Mouse (Mus musculus) cerebellum, postnatal 25 days (tissue): ENCODE results near the gene Trim31.
A peak's percentile ranks its signal among the peaks of the same experiment; 100 is the strongest.

ENCODE experiments used
- DNase-seq, 2 experiments: peaks; one replicate each; pipeline ENCODE4 v3.0.0; 2021; ENCODE audit warnings: mixed read lengths in 2 of 2

Trim31 gene

DNA sequence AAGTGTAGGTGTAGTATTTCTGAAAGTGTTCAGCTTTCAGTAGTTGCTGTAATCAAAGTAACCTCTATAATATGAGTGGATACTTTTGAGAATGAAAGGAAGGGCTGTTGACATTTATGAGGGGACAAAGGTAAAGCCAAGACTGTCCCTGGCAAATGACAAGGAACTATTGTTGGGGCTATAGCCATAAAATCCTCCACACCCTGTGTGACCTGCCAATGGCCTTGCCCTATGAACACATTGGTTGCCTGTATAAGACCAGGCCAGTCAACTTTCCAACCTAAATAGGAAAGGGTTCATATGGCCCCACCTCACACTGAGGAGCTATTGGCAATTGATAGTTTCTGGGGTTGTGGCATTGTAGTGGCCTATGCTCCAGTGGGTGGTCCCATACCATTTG is 853 bp upstream of the Trim31 start:
- no peak for DNase-seq

DNA sequence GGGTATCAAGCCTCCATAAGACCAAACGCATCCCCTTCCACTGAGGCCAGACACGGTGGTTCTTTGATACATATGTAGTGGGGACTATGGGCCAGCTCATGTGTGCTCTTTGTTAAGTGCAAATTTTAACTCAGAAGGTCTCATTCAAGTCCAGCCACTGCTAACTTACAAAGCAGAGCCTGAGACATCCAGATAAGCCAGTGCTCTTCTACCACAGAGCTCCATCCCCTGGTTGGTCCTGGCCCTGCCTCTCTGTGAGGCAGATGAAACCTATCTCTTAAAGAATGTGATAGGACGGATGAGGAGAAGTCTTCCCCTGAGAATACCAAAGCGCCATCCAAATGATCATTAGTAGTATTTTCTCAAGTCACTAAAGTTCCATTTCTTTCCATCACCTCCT is 1.5 kb downstream of the Trim31 start:
- DNase-seq = no peak

DNA sequence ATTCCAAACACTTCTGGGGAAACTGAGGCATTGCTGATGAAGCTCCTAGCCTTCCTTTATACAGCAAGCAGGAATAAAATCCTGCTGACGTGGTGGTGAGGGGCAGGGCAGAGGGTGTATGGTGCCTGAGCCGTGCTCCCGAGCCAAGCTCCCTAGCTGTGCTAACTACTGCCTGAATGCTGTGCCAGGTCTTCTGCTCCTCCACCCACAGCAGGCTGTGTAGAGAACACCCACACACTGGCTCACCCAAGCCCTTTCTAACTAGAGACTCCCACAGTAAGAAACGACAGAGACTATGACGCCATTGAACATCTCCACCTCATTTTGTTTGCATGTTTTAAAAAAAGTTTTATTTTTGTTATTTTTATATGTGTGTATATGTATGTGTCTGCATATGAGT is 2.1 kb downstream of the Trim31 start:
- DNase-seq = no peak

DNA sequence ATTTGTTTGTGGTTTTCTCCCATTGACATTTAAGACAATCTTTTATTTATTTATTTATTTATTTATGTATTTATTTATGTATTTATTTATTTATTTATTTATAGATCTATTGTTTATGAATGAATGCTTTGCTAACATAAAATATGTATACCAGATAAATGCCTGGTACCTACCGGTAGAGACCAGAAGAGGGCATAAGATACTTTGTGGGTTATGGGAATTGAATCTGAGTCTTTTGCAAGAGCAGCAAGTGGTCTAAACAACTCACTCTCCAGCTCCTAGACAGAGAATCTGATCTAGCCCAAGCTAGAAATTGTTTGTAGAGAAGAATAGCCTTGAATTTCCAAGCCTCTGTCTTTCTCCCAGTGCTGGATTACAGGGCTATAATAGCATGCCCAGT is 2.8 kb downstream of the Trim31 start:
- DNase-seq = no peak

DNA sequence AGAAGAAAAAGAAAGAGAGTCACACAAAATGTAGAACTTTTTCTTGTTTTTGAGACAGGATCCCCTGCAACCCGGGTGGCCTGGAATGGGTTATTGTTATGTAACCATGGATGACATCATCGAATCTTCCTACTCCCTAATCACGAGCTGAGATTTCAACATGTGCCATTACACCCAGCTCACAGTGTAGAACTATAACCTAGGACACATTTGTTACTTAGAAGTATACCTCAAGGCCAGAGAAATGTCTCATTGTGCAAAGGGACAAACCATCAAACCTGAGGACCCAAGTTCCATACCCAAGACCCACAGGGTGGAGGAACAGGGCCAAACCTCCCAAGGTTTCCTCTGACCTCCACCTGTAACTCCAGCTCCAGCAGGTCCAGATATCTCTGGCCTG is 5.7 kb downstream of the Trim31 start:
- no peak for DNase-seq

DNA sequence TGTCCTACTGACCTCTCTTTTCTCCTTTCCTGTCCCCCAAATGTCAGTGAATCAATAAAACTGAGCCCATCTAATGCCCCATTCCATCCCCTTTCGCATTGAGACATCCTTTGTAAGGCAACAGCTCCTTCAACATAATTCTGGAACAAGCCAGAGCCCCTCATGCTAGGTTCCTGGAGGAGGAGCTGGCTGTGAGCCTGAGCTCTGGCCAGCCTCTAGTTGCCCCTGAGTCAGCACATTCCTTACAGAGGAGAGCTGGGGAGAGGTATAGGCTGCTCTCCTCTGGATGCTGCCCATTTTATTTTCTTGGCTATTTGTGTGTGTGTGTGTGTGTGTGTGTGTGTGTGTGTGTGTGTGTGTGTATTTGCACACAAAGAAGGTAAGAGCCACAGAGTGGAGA is 10.3 kb downstream of the Trim31 start:
- DNase-seq = no peak

DNA sequence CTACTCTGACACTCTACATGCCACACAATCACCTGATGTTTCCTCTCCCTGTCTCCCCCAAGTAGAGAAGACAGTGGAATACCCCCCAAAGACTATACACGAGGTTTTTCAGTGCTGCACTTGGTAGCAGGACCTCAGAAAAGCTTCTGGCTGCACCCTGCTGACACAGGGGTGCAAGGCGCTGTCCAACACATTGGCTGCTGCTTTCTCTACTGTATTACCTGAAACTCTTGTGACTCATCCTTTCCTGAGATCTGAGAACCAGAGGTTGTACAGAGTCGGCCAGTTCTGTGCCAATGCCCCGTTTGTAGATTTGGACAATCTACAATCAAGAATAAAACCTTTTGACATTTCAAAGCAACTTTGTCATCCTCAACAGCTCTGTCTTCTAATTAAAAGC is 11.9 kb downstream of the Trim31 start:
- no peak for DNase-seq

DNA sequence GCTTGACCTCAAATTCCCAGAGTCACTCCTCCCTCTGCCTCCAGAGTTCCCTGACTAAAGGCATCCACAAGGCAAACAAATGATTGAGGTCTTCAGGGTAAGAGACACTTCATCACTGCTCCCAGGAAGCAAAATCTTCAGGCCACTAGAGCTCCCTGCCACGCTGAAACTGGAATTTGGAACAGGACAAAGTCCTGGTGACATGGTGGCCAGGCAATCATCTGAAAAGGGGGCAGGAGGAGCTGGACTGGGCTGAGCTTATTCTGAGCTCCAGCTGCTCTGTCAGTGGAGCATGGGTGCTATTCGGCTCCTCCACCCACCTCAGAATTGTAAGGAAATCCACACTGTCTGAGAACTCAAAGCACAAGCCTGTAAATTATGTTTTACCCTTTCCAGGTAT is 14.1 kb downstream of the Trim31 start:
- no peak for DNase-seq

DNA sequence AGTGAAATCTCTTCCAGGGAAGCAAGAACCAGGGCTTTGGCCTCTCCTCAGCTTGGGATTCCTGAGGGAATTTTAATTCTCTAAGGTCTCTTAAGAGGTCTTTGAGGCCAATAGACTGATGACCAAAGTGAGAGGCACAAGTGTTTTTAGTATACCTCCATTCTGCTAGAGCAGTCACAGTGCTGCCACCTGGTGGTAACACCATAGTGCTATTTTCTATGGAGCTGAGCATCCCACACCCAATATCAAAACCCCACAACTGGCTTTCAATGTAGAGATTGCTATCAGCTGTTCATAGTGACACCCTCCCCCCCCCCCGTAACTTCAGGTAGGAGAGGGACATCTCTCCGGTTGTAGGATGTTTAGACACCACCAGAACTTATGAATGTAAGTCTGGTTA is 16.2 kb downstream of the Trim31 start:
- DNase-seq = peak; percentile 72 to 90

DNA sequence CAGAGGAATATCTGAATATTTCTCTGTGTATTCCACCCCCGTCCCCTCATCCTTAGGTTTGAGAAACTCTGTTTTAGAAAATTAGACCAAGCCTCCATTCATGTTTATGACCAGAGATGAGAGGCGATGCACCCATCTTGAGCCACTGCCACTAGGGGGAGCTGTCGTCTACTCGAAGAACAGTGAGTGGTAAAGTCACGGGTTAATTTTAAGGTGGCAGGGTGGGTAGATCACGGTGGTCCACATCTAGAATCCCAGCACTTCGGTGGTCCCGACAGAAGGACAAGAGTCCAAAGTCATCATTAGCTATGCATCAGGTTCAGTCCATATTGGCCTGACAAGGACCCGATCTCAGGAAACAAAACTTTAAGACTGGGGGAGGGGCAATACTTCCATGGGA is 17.2 kb downstream of the Trim31 start:
- DNase-seq = peak; percentile 60 to 81

DNA sequence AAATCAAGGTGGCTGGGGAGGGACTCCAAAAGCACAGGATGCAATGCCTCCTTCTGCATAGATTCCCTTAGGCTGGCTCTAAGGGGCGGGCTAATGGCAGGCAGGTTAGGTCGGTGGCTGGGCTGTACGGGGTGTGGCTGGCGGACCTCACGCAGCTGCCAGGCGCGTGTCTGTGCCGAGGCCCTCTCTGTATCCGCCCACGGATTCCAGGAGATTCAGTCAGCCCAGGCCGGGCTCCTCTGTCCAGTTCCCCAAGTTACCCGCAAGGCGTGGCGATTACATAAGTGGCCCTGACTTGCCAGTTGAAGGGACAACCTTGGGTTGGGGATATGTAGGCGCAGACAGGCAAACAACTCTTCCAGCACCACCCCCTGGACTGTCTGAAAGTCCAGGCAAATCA is 22.3 kb downstream of the Trim31 start:
- no peak for DNase-seq

DNA sequence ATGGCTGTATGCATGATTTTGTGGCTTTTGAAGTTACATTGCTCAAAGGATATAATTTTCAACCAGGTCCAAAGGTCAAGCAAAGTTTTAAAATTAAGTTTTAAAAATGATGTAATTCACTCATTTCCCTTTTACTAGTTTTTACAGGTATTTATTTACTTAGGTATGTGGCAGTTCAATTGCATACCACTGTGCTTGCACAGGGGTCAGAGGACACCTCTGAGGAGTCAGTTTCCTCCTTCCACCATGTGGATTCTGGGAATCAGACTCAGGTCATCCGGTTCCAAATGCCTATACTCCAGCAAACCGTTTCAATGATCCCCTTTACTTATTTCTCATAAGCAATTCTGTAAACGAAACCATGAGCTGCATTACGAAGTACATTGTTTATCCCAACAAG is 24.8 kb downstream of the Trim31 start:
- DNase-seq = no peak

DNA sequence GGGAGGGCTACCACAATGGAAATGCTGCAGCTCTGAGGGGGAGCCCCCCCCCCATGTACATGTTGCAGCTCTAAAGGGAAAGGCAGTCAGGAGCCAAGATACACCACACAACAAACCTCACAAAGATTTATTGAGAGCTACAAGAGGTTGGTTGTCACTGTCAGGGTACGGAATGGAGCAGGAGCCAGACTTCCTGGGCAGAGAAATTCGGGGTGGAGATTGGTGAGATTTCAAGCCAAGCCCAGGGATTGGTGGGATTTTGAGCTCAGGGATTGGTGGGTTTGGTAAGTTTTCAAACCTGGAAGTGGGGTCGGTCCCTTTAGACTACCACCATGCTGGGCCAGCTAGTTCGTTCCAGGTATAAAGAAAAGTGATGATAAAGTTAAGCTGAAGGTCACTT is 25.6 kb downstream of the Trim31 start:
- DNase-seq = no peak

DNA sequence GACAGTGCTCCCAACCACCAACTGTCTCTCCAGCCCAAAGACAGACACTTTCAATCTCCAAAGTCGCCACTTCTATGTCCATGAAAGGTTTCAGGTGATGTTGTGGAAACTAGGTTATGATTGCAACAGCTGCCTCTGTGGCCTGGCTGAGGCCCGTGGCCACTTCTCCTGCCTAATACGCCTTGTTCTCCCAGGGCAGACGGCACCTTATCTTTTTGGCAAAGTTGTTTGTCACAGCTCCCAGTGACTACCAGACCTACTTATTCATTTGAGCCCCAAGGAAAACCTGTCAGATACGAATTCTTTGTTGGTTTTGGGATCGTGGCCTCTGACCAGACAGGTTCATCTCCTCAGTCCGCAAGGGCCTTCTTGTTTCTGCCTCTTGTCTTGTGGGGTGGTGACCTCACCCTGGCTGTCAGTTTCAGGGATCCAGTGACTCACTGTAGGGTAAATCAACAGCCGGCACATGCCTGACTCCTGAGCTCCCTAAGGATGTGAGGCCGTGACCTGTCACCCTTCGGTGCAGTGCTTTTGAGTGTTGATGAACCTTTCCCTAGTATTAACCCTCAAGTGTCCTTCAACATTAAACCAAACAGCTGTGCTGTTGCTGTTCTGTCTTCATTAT is 29.7 kb downstream of the Trim31 start:
- no peak for DNase-seq

DNA sequence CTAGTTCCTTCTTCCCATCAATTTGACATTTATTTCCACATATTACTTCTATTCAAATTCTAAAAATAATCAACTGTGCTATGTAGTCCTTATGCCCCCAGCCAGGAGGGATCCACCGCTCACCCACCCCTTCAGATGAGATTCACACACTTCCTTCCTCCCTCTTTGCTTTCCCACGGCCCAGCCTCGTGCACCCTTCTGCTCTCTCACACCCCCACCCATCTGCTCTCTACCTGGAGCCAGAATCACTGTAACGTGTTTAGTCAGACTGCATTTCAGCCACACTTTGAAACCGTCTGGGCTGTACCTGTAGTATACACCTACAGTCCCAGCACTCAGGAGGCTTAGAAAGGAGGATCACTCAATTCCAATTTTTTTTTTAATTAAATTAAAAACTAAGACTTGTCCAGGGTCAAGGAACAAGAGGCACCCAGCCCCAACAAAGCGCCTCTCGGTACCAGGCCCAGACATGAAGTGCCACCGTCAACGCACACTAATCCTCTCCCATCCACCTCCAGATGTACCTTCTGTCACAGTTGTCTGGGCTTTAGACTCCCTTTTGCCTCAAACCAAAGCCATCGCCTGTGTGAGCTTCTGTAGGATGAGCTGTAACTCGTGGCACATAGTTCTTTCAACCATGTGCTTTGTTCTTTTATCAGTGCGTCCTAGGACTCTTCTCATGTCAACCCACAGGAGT is 31.5 kb downstream of the Trim31 start:
- no peak for DNase-seq

DNA sequence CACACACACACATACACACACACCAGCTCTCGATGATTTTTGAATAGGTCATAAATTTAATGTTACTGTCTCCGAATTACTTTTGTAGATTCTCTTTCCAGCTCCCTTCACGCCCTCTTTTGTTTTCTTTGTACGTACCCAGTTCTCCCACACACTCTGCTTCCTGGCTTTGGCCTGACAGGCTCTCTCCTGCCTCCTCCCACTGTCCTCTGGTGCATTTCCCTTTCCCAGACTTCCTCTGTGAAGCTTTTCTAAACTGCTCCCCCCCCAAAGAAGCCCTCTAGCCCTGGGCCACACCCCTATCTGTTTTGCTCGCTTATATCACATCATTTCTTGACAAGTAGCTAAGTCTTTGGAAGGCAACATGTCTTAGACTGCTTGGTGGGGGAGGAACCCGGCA is 32.3 kb downstream of the Trim31 start:
- DNase-seq = no peak

DNA sequence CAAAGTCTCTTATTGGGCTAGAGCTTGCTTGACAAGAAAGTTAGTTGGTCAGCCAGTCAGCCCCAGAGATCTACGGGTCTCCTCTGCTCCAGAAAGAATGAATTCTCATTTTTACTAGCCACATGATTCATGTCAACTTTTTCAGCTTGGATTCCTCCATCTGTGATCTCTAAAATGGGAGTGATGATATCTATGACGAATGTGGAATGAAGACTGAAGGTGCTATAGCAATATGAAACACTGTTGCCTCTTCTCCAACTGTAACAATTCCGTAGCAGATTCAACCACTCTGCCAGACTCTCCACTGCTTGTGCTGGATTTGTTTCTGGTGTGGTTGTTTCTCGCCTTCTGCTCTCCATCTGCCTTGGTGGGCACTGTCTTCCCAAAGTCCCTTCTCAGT is 33.2 kb downstream of the Trim31 start:
- DNase-seq = no peak

DNA sequence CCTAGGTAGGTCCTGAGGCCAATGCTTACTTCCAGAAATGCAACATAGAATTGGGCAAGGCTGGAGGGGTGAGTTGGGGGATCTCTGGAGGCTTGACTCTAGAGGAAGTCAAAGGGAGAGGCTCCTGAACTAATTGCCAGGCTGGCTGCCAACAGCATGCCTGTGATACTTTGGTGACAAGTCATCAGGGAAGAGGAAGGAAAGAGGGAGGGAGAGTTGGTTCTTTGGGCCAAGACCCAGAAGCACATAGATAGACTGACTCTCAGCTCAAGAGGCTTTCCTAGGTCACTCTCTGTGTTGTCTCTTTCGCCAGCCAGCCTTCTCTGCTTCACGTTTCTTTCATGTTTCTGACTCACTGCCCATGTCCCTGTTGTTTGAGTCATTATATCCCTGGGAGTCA is 33.9 kb downstream of the Trim31 start:
- no peak for DNase-seq

DNA sequence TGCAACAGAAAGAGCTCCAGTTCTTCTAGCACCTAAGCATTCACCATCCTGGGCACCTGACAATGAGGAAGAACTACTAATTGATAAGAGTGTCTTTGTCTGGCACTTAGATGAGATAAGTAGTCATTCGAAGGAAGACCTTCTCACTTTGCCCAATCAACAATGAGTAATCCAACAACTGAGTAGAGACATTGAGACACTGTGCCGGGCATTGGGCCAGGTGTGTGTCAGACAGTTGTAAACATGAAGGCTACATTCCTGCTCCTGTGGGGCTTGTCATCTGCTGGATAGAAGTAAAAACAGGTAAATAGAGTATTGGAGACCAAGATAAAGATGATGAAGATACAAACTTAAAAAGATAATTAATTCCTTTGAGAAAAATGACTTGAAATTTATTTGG is 40.1 kb downstream of the Trim31 start:
- DNase-seq = no peak

DNA sequence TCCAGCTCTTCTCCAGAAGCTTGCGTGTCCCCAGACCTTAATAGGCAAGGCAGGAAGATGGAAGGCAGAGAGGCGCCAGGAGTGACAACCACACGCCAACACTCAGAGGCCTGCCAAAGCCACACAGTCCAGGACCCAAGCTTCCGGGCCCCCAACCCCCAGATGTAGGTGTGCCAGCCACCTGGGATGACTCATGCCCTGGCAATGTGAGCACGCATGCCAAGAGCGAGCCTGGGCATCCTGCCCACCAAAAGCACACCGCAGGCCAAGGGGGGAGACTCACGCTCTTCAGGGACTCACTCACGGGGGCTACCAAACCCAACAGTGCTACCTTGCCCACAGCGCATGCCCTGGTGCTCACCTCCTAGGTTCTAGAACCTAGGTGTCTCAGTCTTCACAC is 44.5 kb downstream of the Trim31 start:
- DNase-seq = peak; percentile 74 to 83

DNA sequence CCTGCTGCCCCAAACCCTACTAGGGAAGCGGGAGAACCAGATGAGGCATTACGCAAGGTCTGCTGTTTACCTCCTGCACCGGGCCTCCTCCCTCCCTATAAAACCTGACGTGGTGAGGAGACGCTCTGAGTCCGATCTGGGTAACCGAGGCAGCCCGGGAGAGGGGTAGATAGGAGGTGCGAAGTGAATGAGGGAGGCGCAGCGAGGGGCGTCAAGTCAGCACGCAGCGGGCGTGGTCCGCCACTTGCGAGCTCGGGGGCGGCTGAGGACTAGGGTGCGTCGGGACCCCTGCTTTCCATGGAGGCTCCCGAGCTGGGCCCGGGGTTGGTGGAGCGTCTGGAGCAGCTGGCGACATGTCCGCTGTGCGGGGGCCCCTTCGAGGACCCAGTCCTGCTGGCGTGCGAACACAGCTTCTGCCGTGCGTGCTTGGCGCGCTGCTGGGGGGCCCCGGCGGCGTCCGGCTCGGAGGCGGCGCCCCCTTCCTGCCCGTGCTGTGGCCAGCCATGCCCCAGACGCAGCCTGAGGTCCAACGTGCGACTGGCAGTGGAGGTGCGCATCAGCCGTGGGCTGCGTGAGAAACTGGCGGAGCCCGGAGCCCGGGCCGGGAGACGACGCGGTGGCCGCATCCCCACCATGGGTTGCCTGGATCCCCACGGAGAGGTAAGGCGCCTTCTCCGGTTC is 45.0 kb downstream of the Trim31 start, which contains the start of gene Rnf39:
Rnf39 (plus strand) TSS at position 128 of the 681 bp plus-strand sequence.
- peak; percentile 57 to 59 for DNase-seq

DNA sequence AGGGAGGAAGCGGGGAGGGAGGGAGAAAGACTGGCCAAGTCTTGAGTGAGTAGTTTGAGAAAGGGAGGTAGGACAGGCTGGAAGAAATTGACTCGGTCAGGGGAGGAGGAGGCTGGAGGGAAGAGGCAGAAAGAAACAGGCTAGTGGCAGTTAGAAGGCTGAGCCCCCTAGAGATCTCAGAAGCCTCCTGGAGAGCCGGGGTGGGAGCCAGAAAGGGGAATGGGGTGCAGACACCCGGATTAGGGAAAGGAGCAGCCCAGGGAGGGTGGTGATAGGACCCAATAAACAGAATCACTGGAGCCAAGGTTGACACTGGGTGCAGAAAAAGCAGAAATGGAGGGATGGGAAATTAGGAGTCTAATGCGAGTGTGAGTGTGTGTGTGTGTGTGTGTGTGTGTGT is 45.8 kb downstream of the Trim31 start:
- DNase-seq = no peak

DNA sequence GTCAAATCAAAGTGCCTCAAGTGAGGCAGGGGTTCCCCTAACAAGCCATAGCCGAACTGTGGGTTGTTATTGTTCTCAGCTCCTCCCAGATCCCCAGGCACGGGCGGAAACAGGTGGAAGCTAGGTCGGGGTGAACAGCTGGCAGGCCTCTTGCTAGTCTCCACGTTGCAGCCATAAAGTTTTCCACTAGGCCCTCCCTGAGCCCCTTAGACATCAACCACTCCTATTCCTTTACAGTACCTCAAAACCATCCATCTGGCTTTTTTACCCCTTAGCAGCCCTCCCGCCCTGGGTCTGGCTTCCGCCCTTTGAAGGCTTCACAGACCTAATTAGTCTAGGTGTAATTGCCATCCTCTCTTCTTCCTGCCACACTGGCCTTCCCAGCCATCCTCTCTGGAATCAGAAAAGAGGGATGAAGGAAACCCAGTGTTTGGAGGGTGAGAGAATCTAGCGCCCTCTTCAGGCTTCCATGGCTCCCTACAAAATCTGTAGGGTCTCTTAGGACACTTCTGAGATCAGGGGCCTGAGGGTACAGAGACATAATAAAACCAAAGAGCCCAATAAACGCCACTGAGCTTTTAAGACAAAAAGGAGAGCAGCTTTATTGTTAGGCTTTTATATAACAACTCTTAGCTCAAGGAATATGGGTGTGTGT is 46.3 kb downstream of the Trim31 start:
- peak in 1 of 2 experiments; percentile 34 for DNase-seq
